Mouse (Mus musculus): ENCODE measurements around the gene Gm21149. TPM values are rescaled to one million over a fixed set of nuclear protein-coding genes. Genes with fewer than 3 reads are reported as not detected.
"Not testable (repeated sequence)": the region's sequence is repeated elsewhere in the genome, so short reads cannot be mapped to it uniquely, and the experiment has no call there.

The Gm21149 gene
- polyA plus RNA-seq, 1 experiment from 2014 or later = 0.69 TPM

DNA sequence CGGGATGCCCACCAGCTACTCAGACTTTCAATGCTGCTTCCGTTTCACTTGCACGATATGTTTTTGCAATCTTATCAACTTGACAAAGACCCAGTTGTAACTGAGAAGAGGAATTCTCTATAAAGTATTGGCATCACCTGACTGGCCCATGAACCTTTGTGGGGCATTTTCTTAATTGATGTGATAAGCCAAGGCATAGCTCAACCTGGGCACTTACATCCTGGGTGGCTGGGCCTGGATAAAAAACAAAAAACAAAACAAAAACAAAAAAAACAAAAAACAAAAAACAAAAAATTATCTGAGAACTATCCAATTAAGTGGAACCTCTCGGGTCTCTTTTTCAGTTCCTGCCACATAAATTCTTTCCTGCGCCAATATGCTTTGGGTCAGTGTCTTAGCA lies 12.4 kb upstream of the Gm21149 start:
- 76% methylated on average over 5 of the region's 5 CpGs for WGBS
- H3K4me2 ChIP-seq (ENCODE audit: low read length) = no peak overlapping the region
- H3K4me3 ChIP-seq (ENCODE audit: control insufficient read depth in 1 of 2, insufficient read depth in 1 of 2, low read depth in 1 of 2, low read length in 2 of 2) = no peak overlapping the region
- ATAC-seq (ENCODE audit: insufficient number of reproducible peaks, insufficient read depth, low FRiP score, low read depth) = no peak
- no peaks in the 10 kb centered on the region for H3K36me3 ChIP-seq (ENCODE audit: control insufficient read depth, insufficient read depth, low read length)
- no peaks in the 10 kb centered on the region for H3K27me3 ChIP-seq (ENCODE audit: control insufficient read depth, insufficient read depth, low read length)
- no peak overlapping the region for H3K27ac ChIP-seq (replicated peaks in 1 of 2; ENCODE audit: control insufficient read depth in 1 of 2, insufficient read depth in 1 of 2, low read depth in 2 of 2, low read length in 2 of 2)
- H3K4me1 ChIP-seq (ENCODE audit: control insufficient read depth in 2 of 2, insufficient read depth in 2 of 2, low read length in 2 of 2) = no peaks in the 10 kb centered on the region
- H3K9me3 ChIP-seq (ENCODE audit: control insufficient read depth, low read length) = peaks cover 6% of the 10 kb centered on the region
- H3K9ac ChIP-seq (ENCODE audit: low read length) = no peak overlapping the region

- not testable (repeated sequence) for H3K27me3 ChIP-seq (ENCODE audit: control insufficient read depth, insufficient read depth, low read length); H3K27ac ChIP-seq (replicated peaks in 1 of 2; ENCODE audit: control insufficient read depth in 1 of 2, insufficient read depth in 1 of 2, low read depth in 2 of 2, low read length in 2 of 2); H3K36me3 ChIP-seq (ENCODE audit: control insufficient read depth, insufficient read depth, low read length); ATAC-seq (ENCODE audit: insufficient number of reproducible peaks, insufficient read depth, low FRiP score, low read depth); H3K9ac ChIP-seq (ENCODE audit: low read length); H3K4me1 ChIP-seq (ENCODE audit: control insufficient read depth in 2 of 2, insufficient read depth in 2 of 2, low read length in 2 of 2); H3K4me3 ChIP-seq (ENCODE audit: control insufficient read depth in 1 of 2, insufficient read depth in 1 of 2, low read depth in 1 of 2, low read length in 2 of 2); H3K9me3 ChIP-seq (ENCODE audit: control insufficient read depth, low read length); H3K4me2 ChIP-seq (ENCODE audit: low read length)
- 17% methylated on average over 2 of the region's 2 CpGs for WGBS
These were observed 8.3 kb upstream of the Gm21149 start for GRCm38 (mm10) chr5:15484616-15485015.

- ATAC-seq (ENCODE audit: insufficient number of reproducible peaks, insufficient read depth, low FRiP score, low read depth); H3K4me2 ChIP-seq (ENCODE audit: low read length); H3K4me1 ChIP-seq (ENCODE audit: control insufficient read depth in 2 of 2, insufficient read depth in 2 of 2, low read length in 2 of 2); H3K36me3 ChIP-seq (ENCODE audit: control insufficient read depth, insufficient read depth, low read length); H3K27me3 ChIP-seq (ENCODE audit: control insufficient read depth, insufficient read depth, low read length); H3K27ac ChIP-seq (replicated peaks in 1 of 2; ENCODE audit: control insufficient read depth in 1 of 2, insufficient read depth in 1 of 2, low read depth in 2 of 2, low read length in 2 of 2); H3K9me3 ChIP-seq (ENCODE audit: control insufficient read depth, low read length); H3K4me3 ChIP-seq (ENCODE audit: control insufficient read depth in 1 of 2, insufficient read depth in 1 of 2, low read depth in 1 of 2, low read length in 2 of 2); H3K9ac ChIP-seq (ENCODE audit: low read length): not testable (repeated sequence)
- 43% methylated on average over 4 of the region's 4 CpGs for WGBS
These were observed 7.3 kb upstream of the Gm21149 start for GRCm38 (mm10) chr5:15483576-15483975.

DNA sequence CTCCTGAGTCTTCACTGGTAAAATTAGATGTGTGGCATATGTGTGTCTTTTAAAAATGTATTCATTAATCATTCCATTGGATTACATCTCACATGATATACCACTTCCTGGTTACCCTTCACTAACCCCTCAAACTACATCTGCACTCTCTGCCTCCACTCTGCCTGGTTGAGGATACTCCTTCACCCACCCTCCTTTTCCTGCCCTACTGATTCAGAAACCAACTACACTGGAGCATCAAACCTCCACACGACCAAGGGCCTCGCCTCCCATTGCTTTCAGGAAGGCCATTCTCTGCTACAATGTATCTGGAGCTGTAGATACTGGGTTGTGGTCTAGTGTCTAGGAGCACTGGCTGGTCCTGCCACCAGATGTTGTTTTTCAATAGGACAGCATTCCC lies 6.5 kb upstream of the Gm21149 start:
- H3K9me3 ChIP-seq (ENCODE audit: control insufficient read depth, low read length) = peaks cover 12% of the 10 kb centered on the region
- H3K4me3 ChIP-seq (ENCODE audit: control insufficient read depth in 1 of 2, insufficient read depth in 1 of 2, low read depth in 1 of 2, low read length in 2 of 2); H3K9ac ChIP-seq (ENCODE audit: low read length); H3K4me1 ChIP-seq (ENCODE audit: control insufficient read depth in 2 of 2, insufficient read depth in 2 of 2, low read length in 2 of 2); H3K27ac ChIP-seq (replicated peaks in 1 of 2; ENCODE audit: control insufficient read depth in 1 of 2, insufficient read depth in 1 of 2, low read depth in 2 of 2, low read length in 2 of 2); H3K4me2 ChIP-seq (ENCODE audit: low read length); H3K36me3 ChIP-seq (ENCODE audit: control insufficient read depth, insufficient read depth, low read length); H3K27me3 ChIP-seq (ENCODE audit: control insufficient read depth, insufficient read depth, low read length); ATAC-seq (ENCODE audit: insufficient number of reproducible peaks, insufficient read depth, low FRiP score, low read depth): not testable (repeated sequence)
- 46% methylated on average over 2 of the region's 2 CpGs for WGBS

- not testable (repeated sequence) for H3K27me3 ChIP-seq (ENCODE audit: control insufficient read depth, insufficient read depth, low read length); H3K4me2 ChIP-seq (ENCODE audit: low read length); H3K9ac ChIP-seq (ENCODE audit: low read length); H3K4me1 ChIP-seq (ENCODE audit: control insufficient read depth in 2 of 2, insufficient read depth in 2 of 2, low read length in 2 of 2); H3K27ac ChIP-seq (replicated peaks in 1 of 2; ENCODE audit: control insufficient read depth in 1 of 2, insufficient read depth in 1 of 2, low read depth in 2 of 2, low read length in 2 of 2); ATAC-seq (ENCODE audit: insufficient number of reproducible peaks, insufficient read depth, low FRiP score, low read depth); H3K9me3 ChIP-seq (ENCODE audit: control insufficient read depth, low read length); H3K36me3 ChIP-seq (ENCODE audit: control insufficient read depth, insufficient read depth, low read length); H3K4me3 ChIP-seq (ENCODE audit: control insufficient read depth in 1 of 2, insufficient read depth in 1 of 2, low read depth in 1 of 2, low read length in 2 of 2)
- 68% methylated on average over 1 of the region's 1 CpGs for WGBS
These were observed 6.2 kb downstream of the Gm21149 start for GRCm38 (mm10) chr5:15470141-15470540.

- H3K4me2 ChIP-seq (ENCODE audit: low read length); H3K27me3 ChIP-seq (ENCODE audit: control insufficient read depth, insufficient read depth, low read length); H3K36me3 ChIP-seq (ENCODE audit: control insufficient read depth, insufficient read depth, low read length); H3K27ac ChIP-seq (replicated peaks in 1 of 2; ENCODE audit: control insufficient read depth in 1 of 2, insufficient read depth in 1 of 2, low read depth in 2 of 2, low read length in 2 of 2); H3K9me3 ChIP-seq (ENCODE audit: control insufficient read depth, low read length); ATAC-seq (ENCODE audit: insufficient number of reproducible peaks, insufficient read depth, low FRiP score, low read depth); H3K9ac ChIP-seq (ENCODE audit: low read length); H3K4me3 ChIP-seq (ENCODE audit: control insufficient read depth in 1 of 2, insufficient read depth in 1 of 2, low read depth in 1 of 2, low read length in 2 of 2); H3K4me1 ChIP-seq (ENCODE audit: control insufficient read depth in 2 of 2, insufficient read depth in 2 of 2, low read length in 2 of 2): not testable (repeated sequence)
- 45% methylated on average over 6 of the region's 6 CpGs for WGBS
These were observed 8.6 kb downstream of the Gm21149 start for GRCm38 (mm10) chr5:15467768-15468167.

GRCm38 (mm10) chr5:15466218-15466617 lies 10.1 kb downstream of the Gm21149 start:
- not testable (repeated sequence) for H3K36me3 ChIP-seq (ENCODE audit: control insufficient read depth, insufficient read depth, low read length); H3K27me3 ChIP-seq (ENCODE audit: control insufficient read depth, insufficient read depth, low read length); ATAC-seq (ENCODE audit: insufficient number of reproducible peaks, insufficient read depth, low FRiP score, low read depth); H3K9ac ChIP-seq (ENCODE audit: low read length); H3K4me2 ChIP-seq (ENCODE audit: low read length); H3K4me3 ChIP-seq (ENCODE audit: control insufficient read depth in 1 of 2, insufficient read depth in 1 of 2, low read depth in 1 of 2, low read length in 2 of 2); H3K4me1 ChIP-seq (ENCODE audit: control insufficient read depth in 2 of 2, insufficient read depth in 2 of 2, low read length in 2 of 2); H3K27ac ChIP-seq (replicated peaks in 1 of 2; ENCODE audit: control insufficient read depth in 1 of 2, insufficient read depth in 1 of 2, low read depth in 2 of 2, low read length in 2 of 2)
- peaks cover 11% of the 10 kb centered on the region for H3K9me3 ChIP-seq (ENCODE audit: control insufficient read depth, low read length)
- WGBS = 56% methylated on average over 1 of the region's 1 CpGs

DNA sequence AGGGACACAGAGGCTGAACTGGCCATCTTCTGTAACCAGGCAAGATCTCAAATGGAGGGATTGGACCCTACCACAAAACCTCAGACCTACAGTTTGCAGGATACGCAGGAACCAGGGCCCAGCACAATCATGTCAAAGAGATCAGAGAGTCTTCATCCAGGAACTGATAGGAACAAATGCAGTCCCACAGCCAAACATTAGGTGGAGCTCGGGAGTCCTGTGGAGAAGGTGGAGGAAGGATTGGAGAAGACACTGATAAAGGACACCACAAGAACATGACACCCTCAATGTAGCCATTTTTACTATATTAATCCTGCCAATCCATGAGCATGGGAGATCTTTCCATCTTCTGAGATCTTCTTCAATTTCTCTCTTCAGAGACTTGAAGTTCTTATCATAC lies 12.8 kb downstream of the Gm21149 start:
- ATAC-seq (ENCODE audit: insufficient number of reproducible peaks, insufficient read depth, low FRiP score, low read depth) = not testable (repeated sequence)

More for the DNA sequence above, 12.8 kb downstream of the Gm21149 start:
- not testable (repeated sequence) for H3K27ac ChIP-seq (replicated peaks in 1 of 2; ENCODE audit: control insufficient read depth in 1 of 2, insufficient read depth in 1 of 2, low read depth in 2 of 2, low read length in 2 of 2); H3K9ac ChIP-seq (ENCODE audit: low read length); H3K4me3 ChIP-seq (ENCODE audit: control insufficient read depth in 1 of 2, insufficient read depth in 1 of 2, low read depth in 1 of 2, low read length in 2 of 2); H3K27me3 ChIP-seq (ENCODE audit: control insufficient read depth, insufficient read depth, low read length); H3K4me2 ChIP-seq (ENCODE audit: low read length); H3K36me3 ChIP-seq (ENCODE audit: control insufficient read depth, insufficient read depth, low read length); H3K4me1 ChIP-seq (ENCODE audit: control insufficient read depth in 2 of 2, insufficient read depth in 2 of 2, low read length in 2 of 2)
- whole genome bisulfite sequencing = 13% methylated on average over 1 of the region's 2 CpGs
- peaks cover 21% of the 10 kb centered on the region for H3K9me3 ChIP-seq (ENCODE audit: control insufficient read depth, low read length)

All from heart, embryonic 14.5 days (tissue).